Mouse (Mus musculus) T-helper 1 cell (primary cell): ENCODE results near the gene Chst11.

Experiments used
- in situ Hi-C: fragments of 300-600 bp; cut with MboI, MseI; formaldehyde crosslinking; loops from one replicate; pipeline ENCODE4 v1.15.1; 2025; ENCODE audit warnings: high pct_unique_total_duplicates

The Chst11 gene

DNA sequence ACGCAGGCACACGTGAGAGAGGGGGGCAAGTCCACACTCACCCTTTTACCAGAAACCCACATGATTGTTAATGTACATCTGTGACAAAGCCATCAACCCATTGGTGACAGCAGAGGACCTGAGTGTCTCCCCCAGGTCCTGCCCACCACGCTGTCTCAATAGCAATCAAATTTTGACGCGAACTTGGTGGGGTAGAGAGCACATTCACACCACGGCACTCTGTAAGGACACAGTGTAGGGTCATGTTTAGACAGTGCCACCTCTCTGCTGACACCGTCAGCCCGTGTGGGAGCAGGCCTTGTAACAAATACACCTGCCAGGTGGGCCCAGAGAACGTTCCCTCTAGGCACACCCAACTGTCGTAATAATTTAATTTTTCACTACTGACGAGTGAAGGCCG, 224.1 kb downstream of the Chst11 start:
- in situ Hi-C loops = loop anchor here (25.0 kb wide), 1 partner anchor 1997 kb away; the partner anchor contains the start of gene Nmrk2

DNA sequence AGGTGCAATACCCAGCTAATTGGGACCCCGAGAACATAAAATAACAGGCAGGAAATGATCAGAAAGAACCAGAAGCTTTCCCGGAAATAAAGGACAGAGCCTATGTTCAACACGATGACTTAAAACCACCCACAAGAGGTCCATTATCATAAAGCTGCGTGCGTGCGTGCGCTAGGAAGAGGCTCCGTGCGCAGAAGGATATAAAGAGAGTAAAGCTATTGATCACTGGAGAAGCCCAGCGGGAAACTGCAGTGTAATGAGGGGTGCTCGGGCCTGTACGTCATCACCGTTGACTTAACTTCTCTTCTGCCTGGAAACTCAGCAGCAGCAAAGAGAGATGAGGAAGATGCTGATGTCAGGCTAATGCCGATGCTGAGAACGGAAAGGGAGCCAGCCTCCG, 224.8 kb downstream of the Chst11 start:
- in situ Hi-C loops = loop anchor here (25.0 kb wide), 1 partner anchor 1998 kb away; the partner anchor contains the start of gene Nmrk2

DNA sequence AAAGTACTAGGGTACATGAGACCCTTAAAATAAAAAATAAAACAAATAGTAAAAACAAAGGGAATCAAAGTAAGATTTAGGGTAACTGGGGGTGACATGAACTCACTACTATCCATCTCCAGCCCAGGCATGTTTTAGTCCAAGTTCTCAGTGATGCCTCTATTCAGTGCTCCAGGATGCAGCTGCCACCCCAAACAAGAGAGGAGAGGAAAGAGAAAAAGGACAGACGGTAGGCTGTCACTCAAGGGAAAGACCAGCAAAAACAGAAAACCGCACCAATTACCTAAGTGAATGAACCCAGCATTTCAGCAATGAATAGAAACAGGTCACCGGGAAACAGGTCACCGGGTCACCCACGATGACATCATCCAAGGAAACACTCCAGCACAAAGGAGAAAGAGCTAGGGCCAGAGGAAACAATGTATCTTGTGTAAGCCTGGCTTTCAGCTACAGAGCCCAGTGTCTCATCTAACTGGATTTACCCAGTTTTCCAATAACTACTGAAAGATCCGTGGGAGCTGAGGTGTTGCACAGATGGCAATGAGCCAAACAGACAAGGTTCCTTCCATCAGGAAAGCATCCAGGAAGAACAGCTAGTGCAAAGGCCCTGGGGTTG, 225.8 kb downstream of the Chst11 start:
- in situ Hi-C loops = loop anchor here (25.0 kb wide), 1 partner anchor 1999 kb away; the partner anchor contains the start of gene Nmrk2

DNA sequence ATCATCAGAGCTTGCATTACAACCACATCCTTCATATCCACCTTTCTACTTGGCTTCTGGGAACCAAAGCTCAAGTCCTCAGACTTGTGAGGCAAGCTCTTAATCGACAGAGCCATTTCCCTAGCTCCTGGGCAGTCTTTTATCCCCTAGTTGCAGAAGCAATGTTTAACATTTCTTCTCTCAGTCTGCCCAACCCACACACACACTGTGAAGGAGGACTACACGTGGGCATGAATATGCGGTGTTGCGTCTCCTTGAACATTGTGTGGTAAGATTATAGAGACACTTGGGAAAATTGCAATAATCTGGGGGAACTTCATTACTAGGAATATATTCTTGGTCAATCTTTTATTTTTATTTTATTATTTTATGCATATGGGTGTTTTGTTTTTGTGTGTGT, 227.3 kb downstream of the Chst11 start:
- in situ Hi-C loops = loop anchor here (25.0 kb wide), 1 partner anchor 2000 kb away; the partner anchor contains the start of gene Nmrk2

DNA sequence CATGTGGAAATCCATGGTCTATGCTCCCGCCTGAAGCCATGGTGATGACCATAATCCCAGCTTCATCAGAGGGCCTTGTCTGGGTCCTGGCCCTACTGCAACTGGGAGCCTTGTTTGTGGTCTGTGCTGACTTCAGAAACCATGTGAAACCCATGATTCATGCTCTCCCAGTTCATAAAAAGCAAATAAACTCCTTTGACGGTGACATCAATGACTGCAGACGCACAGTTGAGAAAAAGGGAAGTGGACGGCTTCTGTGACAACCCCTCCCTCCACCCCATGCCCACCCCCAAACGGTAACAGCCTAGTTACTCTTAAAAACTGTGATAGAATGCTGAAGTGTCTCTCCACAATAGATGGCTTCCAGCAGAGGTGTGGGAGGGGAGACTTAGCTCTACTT, 230.3 kb downstream of the Chst11 start:
- in situ Hi-C loops = loop anchor here (25.0 kb wide), 1 partner anchor 2003 kb away; the partner anchor contains the start of gene Nmrk2

DNA sequence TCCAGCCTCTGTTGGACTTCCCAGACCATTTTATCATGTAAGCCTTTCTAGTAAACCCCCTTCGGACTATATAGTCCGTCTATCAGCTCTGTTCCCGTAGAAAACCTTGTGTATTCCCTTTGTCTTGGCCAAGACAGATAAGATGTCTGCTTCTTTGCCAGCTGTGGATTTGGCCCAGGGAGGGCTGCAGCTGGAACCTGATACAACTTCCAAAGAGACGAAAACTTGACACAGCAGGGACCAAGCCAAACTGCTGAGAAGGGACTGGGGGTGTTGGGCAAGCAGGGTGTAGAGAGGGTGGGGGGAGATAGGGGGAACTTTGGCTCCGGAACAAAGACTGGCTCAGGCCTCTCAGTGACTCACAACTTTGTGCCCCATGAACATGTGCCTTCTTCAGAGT, 232.0 kb downstream of the Chst11 start:
- in situ Hi-C loops = loop anchor here (25.0 kb wide), 1 partner anchor 2005 kb away; the partner anchor contains the start of gene Nmrk2

DNA sequence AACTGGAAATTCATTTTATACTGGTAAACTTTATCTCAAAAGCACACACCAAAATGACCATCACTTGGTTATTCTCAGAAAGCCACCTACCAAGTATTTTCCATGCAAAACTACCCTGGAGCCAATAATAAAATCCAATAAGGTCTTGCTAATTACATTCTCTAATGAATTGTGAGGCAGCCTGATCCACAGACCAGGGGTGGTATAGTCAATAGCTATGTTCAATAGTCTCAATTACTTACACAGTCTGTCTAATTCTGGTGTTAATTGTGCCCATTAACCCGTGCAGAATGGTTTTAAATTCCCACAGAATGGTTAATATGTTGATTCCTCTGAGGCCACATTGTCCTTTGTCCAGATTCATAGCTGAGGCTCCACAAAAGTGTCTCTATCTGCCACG, 233.5 kb downstream of the Chst11 start:
- in situ Hi-C loops = loop anchor here (25.0 kb wide), 1 partner anchor 2006 kb away; the partner anchor contains the start of gene Nmrk2

DNA sequence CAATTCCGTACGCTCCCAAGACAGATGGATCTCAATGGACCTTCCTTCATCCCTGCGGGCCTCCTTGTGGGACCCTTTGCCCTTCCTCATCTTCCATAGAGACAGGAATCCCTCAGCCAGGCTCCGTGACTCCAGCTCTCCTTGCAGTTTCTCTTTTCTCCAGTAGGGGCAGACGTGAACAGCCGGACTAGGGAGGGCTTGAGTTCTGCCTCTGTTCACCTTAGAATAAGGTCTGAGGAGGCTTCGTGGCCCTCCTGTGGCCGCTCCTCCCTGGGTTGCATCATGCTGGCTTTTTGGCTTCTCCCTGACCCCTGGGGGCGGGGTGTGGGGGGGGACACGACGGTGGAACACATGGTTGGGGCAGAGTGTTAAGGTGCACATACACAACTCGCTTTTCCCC, 234.4 kb downstream of the Chst11 start:
- in situ Hi-C loops = loop anchor here (25.0 kb wide), 1 partner anchor 2007 kb away; the partner anchor contains the start of gene Nmrk2

DNA sequence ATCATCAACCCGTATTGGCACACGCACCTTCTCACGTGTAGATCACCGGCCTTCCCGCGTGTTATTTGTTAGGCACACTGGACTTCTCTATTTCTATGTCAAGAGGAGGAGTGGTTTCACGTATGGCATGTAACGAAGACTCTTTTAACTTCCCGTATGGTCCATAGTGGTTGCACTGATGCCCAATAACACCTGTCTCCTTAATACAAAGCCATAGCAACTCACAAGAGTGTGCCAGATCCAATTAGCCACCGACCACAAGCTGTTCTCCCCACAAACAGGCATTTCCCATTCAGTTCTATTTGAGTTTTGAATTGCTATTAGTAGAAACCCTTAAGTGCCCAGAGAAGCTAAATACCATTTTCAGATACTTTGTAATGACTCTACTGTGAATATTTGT, 234.9 kb downstream of the Chst11 start:
- in situ Hi-C loops = loop anchor here (25.0 kb wide), 1 partner anchor 2008 kb away; the partner anchor contains the start of gene Nmrk2

DNA sequence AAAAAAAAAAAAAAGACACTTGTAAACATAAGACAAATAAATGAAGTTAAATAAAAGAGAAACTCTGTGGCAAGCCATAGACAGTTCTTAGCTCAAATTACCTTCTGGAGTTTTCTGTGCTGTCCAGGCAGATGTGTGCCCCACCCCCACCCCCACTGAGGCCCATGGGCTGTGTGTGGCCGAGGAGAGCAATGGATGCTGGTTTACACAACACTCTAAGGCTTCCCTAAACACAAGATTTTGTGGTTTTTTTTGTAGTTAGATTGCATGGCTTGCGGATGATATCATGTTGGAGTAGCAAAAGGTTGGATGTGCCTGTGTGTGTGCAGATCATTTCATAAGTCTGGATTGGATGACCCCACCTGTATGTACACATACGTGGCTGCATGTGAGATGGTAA, 235.5 kb downstream of the Chst11 start:
- in situ Hi-C loops = loop anchor here (25.0 kb wide), 1 partner anchor 2009 kb away; the partner anchor contains the start of gene Nmrk2

DNA sequence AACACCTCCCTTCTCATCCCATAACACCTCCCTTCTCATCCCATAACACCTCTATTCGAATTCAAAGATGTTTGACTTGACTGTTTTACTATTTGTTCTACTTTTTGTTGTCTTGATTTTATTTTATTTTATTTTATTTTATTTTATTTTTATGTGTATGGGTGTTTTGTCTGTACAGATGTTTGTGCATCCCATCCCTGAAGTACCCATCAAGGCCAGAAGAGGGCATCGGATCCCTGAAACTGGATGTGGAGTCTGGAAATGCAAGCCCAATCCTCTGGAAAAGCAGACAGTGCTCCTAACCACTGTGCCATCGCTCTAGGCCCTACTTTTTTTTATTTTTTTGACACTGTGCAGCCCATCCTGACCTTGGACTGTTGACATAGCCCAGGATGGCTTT, 239.7 kb downstream of the Chst11 start:
- in situ Hi-C loops = loop anchor here (25.0 kb wide), 2 partner anchors 287 to 2013 kb away; partner anchors contain the start of gene Nmrk2

DNA sequence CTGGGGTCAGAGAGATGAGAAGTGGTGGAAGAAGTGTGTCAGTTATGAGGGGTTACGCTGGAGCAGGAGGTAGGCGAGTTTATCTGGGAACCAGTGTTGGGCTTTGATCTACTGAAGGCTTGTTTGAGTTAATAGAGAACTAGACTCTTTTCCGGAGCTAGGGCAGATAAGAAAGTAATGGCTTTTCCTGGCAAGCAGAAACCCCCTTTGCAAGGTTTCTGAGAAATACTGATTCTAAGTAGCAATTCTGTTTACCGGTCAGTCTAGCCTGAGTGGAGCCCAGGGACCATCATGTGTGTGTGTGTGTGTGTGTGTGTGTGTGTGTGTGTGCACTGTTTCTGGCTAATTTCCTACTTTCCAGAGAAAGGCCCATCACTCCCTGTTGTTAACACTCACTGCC, 243.3 kb downstream of the Chst11 start:
- in situ Hi-C loops = loop anchor here (25.0 kb wide), 1 partner anchor 284 kb away; no protein-coding TSS in a partner anchor

DNA sequence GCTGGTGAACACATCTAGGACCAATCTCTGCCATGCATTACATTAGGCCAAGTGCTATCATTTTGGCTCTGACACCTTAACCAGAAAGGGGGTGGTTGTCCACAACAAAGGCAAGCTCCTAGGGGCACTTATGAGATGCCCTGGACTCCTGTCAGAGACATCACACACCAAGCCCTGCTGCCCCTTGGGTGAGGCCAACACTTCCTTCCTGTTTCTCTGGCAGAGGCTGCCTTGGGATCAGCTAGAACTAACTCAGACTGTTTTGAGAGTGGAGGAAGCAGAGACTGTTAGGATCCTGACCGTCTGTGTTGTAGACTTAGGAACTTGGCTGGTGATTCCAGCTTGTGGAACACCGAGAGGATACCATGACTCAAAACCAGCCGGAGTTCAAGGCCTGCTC, 248.7 kb downstream of the Chst11 start:
- in situ Hi-C loops = loop anchor here (25.0 kb wide), 1 partner anchor 278 kb away; no protein-coding TSS in a partner anchor

DNA sequence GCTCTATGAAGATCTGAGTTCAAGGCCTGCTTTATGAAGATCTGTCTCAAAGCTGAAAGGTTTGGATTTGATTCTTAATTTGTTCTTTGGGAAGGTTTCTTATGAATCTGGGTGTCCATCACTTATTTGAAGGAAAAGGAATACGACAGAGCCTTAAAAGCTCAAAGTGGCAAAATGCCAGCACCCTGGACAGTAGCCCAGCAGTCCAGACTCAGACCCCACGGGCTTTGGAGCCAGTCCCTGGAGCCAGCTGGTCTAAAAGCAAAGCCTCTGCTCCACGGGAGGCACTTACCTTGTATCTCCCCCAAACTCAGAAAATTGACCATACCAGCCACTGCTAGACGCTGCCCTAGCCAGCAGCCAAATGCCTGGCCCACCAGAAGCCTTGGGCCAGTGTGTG, 249.1 kb downstream of the Chst11 start:
- in situ Hi-C loops = loop anchor here (25.0 kb wide), 1 partner anchor 278 kb away; no protein-coding TSS in a partner anchor

DNA sequence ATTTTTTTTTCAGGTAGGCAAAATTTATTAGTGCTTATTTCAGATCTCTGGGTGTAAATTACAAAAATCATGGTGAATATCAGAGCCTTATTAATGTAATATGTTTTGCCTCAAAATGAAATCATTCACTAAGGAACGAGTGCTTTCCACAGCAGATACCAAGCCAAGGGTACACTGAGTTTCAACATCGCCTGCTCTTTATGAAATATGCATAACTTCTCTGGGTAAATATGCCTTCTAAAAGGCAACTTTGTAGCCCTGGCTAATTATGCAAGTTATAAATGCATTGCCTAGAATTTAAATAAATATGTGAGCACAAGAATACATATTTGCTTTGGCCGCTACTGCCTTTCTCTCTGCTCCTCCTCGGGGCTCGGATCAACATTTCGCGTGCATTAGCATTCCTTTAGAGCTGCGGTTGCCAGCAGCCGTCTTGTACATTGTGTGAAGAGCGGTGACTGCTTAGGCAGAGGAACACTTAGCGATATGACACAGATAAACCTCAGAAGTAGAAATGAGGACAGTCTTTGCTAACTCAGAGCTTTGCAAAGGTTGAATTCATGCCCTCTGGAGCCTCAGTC, 256.9 kb downstream of the Chst11 start:
- in situ Hi-C loops = loop anchor here (25.0 kb wide), 1 partner anchor 270 kb away; no protein-coding TSS in a partner anchor

DNA sequence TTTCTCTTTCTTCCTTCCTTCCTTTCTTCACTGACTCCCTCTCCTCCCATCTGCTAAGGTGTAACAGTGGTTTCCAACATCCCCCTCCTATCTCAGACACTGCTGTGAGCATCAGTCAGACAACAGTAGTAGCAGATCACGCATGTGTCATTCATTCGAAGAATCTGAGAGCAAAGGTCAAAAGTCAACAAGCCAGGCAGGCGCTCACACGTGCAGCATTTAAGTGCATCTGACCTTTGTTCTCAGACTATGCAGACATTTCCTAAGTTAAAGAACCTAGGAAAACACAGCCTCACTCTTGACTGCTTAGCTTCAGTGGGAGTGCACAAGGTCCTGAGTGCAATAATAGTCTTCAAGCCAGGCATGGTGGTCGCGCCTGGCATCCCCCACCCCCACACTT, 258.8 kb downstream of the Chst11 start:
- in situ Hi-C loops = loop anchor here (25.0 kb wide), 1 partner anchor 268 kb away; no protein-coding TSS in a partner anchor
